Mouse (Mus musculus): ENCODE data around the gene Snx6.
A peak's percentile ranks its signal among the peaks of the same experiment; 100 is the strongest.
"Not testable (repeated sequence)": the region's sequence is repeated elsewhere in the genome, so short reads cannot be mapped to it uniquely, and the experiment has no call there.

The Snx6 gene

GRCm38 (mm10) chr12:54709691-54710493, 85.6 kb downstream of the Snx6 start:
- DNase-seq (ENCODE audit: low read depth, low spot score), result not testable (repeated sequence)

DNA sequence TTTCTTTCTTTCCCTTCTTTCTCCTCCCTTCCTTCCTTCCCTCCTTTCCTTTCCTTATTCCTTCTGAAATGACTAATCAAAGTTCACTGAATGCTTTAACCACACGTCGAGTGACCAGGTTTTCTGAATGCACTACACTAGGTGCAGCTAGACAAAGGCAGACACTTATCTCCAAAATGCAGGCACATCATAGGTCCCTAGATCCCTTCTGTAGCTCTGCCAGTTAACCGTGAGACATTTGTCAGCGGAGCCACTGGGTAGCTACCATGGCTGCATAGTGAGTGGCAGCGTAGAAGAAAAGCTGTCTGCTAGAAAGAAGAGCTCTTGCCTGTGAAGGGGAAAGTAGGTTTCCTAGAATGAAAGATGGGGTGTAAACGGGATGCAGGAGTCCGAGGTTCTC, 96.1 kb downstream of the Snx6 start:
- no peak for DNase-seq (ENCODE audit: low read depth, low spot score)

GRCm38 (mm10) chr12:54697791-54698250, 97.7 kb downstream of the Snx6 start:
- DNase-seq (ENCODE audit: low read depth, low spot score), result peak; percentile 23

GRCm38 (mm10) chr12:54697003-54697597, 98.4 kb downstream of the Snx6 start:
- DNase-seq (ENCODE audit: low read depth, low spot score), result no peak
